Mouse (Mus musculus): Measurements from ENCODE around the gene Mmp7.

- TF ChIP-seq CTCF (conservative IDR thresholded peaks at IDR 0.05; ENCODE audit: insufficient read depth, insufficient read length, low read depth, low read length) = no peak
- TF ChIP-seq POLR2A (IDR thresholded peaks at IDR 0.05; ENCODE audit: low read depth, low read length) = no peak
Measured at GRCm38 (mm10) chr9:7689799-7690198, 2.1 kb upstream of the Mmp7 start.

All from kidney, adult 2 months (tissue).